Mouse (Mus musculus) hindbrain, embryonic 15.5 days (tissue): Measurements from ENCODE around the gene Homer1. TPM values are rescaled to one million over a fixed set of nuclear protein-coding genes. Genes with fewer than 3 reads are reported as not detected.

Experiments used
- ATAC-seq: fragments of 200-750 bp; cut with Nextera tagmentation; 2 replicates; pipeline ENCODE4 v1.8.0; 2017; ENCODE audit warnings: low read depth, moderate number of reproducible peaks, moderate TSS enrichment; ENCODE audit not compliant: low FRiP score
- H3K27ac ChIP-seq: fragments of 300-500 bp; sonication (generic); replicated peaks from 2 replicates; pipeline ENCODE4 v1.5.1; 2015; ENCODE audit warnings: mild to moderate bottlenecking, inconsistent platforms
- H3K27me3 ChIP-seq: fragments of 300-500 bp; sonication (generic); 2 replicates; pipeline ENCODE4 v1.6.1; 2015; ENCODE audit warnings: control low read depth, inconsistent platforms
- H3K36me3 ChIP-seq: fragments of 300-500 bp; sonication (generic); 2 replicates; pipeline ENCODE4 v1.6.1; 2015; ENCODE audit warnings: control low read depth, inconsistent platforms
- H3K4me1 ChIP-seq: fragments of 300-500 bp; sonication (generic); replicated peaks from 2 replicates; pipeline ENCODE4 v1.6.1; 2015; ENCODE audit warnings: control low read depth, inconsistent platforms
- H3K4me2 ChIP-seq: fragments of 300-500 bp; sonication (generic); 2 replicates; pipeline ENCODE4 v1.6.1; 2015; ENCODE audit warnings: moderate library complexity, mild to moderate bottlenecking, inconsistent platforms
- H3K4me3 ChIP-seq: fragments of 300-500 bp; sonication (generic); 2 replicates; pipeline ENCODE4 v1.5.1; 2015; ENCODE audit warnings: mild to moderate bottlenecking, inconsistent platforms
- H3K9ac ChIP-seq: fragments of 300-500 bp; sonication (generic); 2 replicates; pipeline ENCODE4 v1.6.1; 2015; ENCODE audit warnings: inconsistent platforms
- H3K9me3 ChIP-seq: fragments of 300-500 bp; sonication (generic); 2 replicates; pipeline ENCODE4 v1.6.1; 2016; ENCODE audit warnings: control low read depth, inconsistent platforms
- WGBS: fragments of 180-500 bp; shearing (Covaris S2); methylation state at CpG from one replicate; pipeline ENCODE4 v1.1.7; 2015; 5-methylcytosine and 5-hydroxymethylcytosine counted together
- polyA plus RNA-seq: library from polyadenylated mRNA; unstranded; fragments of >200 nt; fragmentation: Nextera tagmentation; extraction: Ambion mirVana; gene quantifications from 2 replicates; pipeline ENCODE4 v1.2.1, GENCODE M21; 2015

The Homer1 gene
- polyA plus RNA-seq, 1 experiment from 2014 or later = 13.5 TPM

DNA sequence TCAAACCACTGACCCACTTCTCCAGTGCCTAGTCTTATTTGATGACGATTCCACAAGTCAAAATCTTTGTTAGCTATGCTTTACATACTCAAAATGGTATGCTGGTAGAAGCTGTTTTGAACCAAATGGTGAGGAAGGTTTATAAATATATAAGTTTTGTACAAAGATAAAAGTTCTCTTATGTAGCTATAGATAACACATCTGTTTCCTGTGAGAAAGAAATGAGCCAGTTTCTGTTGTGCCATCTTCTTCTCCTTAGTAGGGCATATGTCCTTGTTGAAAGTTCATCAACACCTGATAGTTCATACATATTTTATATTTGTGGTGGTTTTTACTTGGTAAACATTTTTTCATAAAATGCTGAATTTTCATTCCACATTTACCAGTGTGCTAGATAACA lies 45.0 kb downstream of the Homer1 start:
- Histone ChIP-seq H3K4me3 (no peak overlapping the region), H3K4me1 (no peaks in the 10 kb centered on the region), H3K9me3 (no peaks in the 10 kb centered on the region), H3K4me2 (no peak overlapping the region), H3K36me3 (0 out of 2 replicates have a peak, but pooled peaks cover 2% of the 10 kb centered on the region), H3K27me3 (no peaks in the 10 kb centered on the region), H3K9ac (no peak overlapping the region), H3K27ac (no peak overlapping the region)
- ATAC-seq = no peak
- 92% methylated on average over 1 of the region's 1 CpGs for WGBS

DNA sequence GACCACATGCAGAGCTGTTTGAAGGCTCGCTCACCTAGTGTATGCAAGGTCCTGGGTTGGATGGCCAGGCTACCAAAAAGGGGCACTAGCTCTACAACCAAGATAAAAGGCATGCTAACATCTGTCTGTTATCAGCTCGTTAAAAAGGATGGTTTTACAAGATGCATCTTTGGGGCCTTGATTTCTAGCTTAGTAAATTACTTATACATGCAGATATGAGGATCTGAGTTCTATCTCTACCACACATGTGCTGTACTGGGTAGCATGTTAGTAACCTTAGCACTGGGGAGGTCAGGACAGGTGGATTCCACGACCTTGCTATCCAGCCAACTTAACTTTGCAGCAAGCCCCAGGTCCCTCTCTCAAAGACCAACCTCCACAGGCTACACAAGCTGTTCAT lies 46.4 kb downstream of the Homer1 start:
- no peaks in the 10 kb centered on the region for H3K9me3 ChIP-seq
- WGBS = 94% methylated on average over 3 of the region's 3 CpGs
- no peak overlapping the region for H3K4me3 ChIP-seq
- H3K4me2 ChIP-seq = no peak overlapping the region
- no peak for ATAC-seq
- no peaks in the 10 kb centered on the region for H3K27me3 ChIP-seq
- 0 out of 2 replicates have a peak, but pooled peaks cover 7% of the 10 kb centered on the region for H3K36me3 ChIP-seq
- H3K27ac ChIP-seq = no peak overlapping the region
- H3K4me1 ChIP-seq = no peaks in the 10 kb centered on the region
- H3K9ac ChIP-seq = no peak overlapping the region

DNA sequence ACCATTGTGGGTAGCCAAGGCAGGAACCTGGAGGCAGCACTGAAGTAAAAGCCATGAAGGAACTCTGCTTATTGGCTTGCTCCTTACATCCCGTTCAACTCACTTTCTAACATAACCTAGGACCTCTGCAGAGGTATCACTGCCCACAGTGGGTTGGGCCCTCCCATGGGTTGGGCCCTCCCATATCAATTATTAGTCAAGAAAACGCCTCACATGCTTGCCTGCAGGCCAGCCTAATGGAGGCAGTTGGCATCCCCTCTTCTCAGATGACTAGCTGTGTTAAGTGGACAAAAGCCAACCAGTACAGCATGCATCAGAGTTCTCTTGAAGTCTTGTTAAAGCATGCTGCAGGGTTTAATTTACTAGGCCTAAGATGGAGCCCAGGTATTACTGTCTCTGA lies 52.6 kb downstream of the Homer1 start:
- Histone ChIP-seq H3K9me3 (no peaks in the 10 kb centered on the region), H3K27ac (no peak overlapping the region), H3K9ac (no peak overlapping the region), H3K4me2 (no peak overlapping the region), H3K4me3 (no peak overlapping the region), H3K4me1 (no peaks in the 10 kb centered on the region), H3K27me3 (no peaks in the 10 kb centered on the region), H3K36me3 (0 out of 2 replicates have a peak, but pooled peaks cover 5% of the 10 kb centered on the region)
- no peak for ATAC-seq
- 86% methylated on average over 2 of the region's 2 CpGs for WGBS

DNA sequence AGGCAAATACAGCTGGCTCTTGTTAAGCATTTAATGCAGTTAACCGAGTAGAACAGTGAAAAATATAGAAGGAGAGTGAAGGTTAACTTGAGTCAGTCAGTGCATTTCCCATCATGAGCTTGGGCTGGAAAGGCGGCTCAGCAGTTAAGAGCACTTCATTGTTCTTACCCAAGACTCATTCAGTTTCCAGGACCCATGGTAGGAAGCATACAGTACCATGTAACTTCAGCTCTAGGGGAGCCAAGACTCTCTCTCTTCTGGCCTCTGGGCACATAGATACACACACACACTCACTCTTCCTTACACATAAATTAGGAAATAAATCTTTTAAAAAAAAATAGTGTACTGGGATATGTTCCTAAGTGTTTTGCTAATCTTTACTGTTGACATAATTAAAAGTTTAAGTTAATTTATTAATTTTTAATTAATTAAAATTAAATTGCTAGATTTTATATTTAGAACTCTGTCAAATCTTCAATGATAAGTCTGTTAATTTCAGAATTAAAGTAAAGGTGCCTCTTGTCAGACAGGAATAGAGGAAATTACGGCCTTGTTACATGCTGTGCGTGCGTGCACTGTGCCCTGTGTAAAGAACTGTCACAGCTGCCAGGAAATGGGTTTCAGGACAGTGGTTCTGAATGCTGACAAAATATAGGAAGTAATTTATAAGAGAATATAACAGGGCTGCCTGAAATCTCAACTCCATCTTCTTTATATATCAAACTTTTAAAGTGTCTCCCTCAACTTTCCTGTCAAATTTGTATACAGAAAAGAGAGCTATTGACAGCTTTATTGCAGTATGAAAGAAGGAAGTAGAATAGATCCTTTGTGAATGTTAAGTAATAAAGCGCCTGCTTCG lies 55.2 kb downstream of the Homer1 start:
- Histone ChIP-seq H3K36me3 (0 out of 2 replicates have a peak, but pooled peaks cover 6% of the 10 kb centered on the region), H3K9me3 (no peaks in the 10 kb centered on the region), H3K4me3 (no peak overlapping the region), H3K27me3 (no peaks in the 10 kb centered on the region), H3K4me2 (no peak overlapping the region), H3K27ac (no peak overlapping the region), H3K4me1 (no peaks in the 10 kb centered on the region), H3K9ac (no peak overlapping the region)
- no peak for ATAC-seq
- WGBS = 71% methylated on average over 7 of the region's 7 CpGs

DNA sequence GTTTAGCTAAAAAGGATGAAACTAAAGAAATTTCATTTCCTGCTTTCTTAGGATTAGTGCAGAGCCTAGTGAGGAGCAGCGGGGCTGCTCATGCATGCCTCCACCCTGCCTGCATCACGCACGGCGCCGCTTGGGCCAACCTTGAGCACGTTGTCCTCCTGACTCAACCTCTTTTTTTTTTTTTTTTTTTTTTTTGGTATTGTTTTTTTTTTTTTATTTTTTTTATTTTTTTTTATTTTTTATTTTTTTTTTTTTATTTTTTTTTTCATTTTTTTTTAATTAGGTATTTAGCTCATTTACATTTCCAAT lies 55.8 kb downstream of the Homer1 start:
- WGBS = 78% methylated on average over 6 of the region's 6 CpGs
- no peak for ATAC-seq
- Histone ChIP-seq H3K4me1 (no peaks in the 10 kb centered on the region), H3K4me2 (no peak overlapping the region), H3K9ac (no peak overlapping the region), H3K36me3 (0 out of 2 replicates have a peak, but pooled peaks cover 3% of the 10 kb centered on the region), H3K27me3 (no peaks in the 10 kb centered on the region), H3K9me3 (no peaks in the 10 kb centered on the region), H3K27ac (no peak overlapping the region), H3K4me3 (no peak overlapping the region)

DNA sequence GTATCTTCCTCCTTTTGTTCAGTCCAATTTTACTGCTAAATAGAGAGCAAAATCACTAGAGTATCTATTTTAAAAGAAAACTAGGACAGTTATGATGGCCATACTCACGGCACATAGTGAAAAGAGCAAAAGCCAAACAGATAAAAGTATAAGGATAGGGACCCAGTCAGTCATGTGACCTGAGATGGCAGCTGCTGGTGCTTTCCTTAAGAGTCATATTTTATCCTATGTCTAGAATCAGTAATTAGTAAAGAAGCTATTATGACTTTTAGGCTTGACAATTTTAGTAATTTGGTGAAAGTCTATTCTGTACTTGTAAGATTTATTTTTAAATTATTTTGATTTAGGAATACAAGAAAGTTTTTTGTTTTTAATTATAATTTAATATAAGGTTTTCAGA lies 59.1 kb downstream of the Homer1 start:
- Histone ChIP-seq H3K4me1 (no peaks in the 10 kb centered on the region), H3K9me3 (no peaks in the 10 kb centered on the region), H3K27ac (no peak overlapping the region), H3K36me3 (0 out of 2 replicates have a peak, but pooled peaks cover 3% of the 10 kb centered on the region), H3K4me2 (no peak overlapping the region), H3K4me3 (no peak overlapping the region), H3K9ac (no peak overlapping the region), H3K27me3 (no peaks in the 10 kb centered on the region)
- 95% methylated on average over 1 of the region's 1 CpGs for WGBS
- no peak for ATAC-seq

DNA sequence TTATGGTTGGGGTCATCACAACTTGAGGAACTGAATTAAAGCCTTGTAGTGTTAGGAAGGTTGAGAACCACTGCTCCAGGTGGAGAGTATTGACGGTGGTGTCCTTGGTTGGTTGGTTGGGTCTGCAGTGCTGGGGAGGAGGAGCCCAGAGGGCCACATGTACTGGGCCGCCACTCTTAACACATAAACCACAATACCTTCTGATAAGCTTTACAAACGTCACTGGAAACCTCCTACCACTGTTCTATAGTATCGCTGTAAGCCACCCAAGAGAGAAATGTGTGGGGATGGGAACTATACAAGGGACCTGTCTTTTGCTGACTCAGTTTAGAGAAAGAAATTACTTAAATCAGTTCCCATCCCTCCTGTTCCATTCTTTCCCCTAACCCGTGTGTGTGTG lies 68.1 kb downstream of the Homer1 start:
- H3K4me3 ChIP-seq = no peak overlapping the region
- H3K9me3 ChIP-seq = no peaks in the 10 kb centered on the region
- no peak overlapping the region for H3K4me2 ChIP-seq
- no peak for ATAC-seq
- no peaks in the 10 kb centered on the region for H3K36me3 ChIP-seq
- no peaks in the 10 kb centered on the region for H3K27me3 ChIP-seq
- no peak overlapping the region for H3K9ac ChIP-seq
- no peak overlapping the region for H3K27ac ChIP-seq
- H3K4me1 ChIP-seq = no peaks in the 10 kb centered on the region
- 89% methylated on average over 5 of the region's 5 CpGs for WGBS

DNA sequence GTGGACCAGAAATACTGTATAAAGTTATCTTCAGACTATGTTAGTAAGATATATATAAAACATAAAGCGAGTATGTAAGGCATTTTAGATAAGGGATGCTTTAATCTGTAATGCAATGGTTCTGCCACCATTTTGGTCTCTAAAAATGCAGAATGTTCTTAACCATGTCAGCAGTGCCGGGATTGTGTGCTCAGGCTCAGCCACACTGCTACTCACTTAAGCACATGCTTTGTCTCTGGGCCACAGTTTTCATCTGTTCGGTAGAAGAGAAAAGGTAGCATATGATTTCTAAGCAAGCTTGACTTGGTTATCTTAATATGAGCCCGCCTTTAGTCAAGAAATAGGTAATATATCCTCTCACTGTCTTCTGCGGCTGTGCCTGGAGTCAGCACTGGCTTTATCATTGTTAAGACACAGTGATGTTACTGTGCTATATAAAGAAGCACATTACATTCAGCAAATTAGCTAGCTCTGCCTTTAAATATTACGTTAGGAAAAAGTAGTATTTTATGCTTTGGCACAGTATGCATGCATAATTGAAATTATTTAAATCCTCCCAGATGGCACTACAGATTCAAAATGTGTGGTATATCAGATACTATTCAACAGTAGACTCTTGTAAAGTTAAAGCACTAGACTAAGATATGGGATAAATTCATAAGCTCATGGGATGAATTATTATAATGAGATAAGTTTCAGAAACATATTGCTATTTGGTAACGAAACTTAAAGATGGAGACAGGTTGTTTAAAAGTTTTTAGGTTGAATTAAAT lies 69.6 kb downstream of the Homer1 start:
- Histone ChIP-seq H3K27ac (no peak overlapping the region), H3K9ac (no peak overlapping the region), H3K4me2 (no peak overlapping the region), H3K36me3 (no peaks in the 10 kb centered on the region), H3K4me1 (no peaks in the 10 kb centered on the region), H3K9me3 (no peaks in the 10 kb centered on the region), H3K4me3 (no peak overlapping the region), H3K27me3 (no peaks in the 10 kb centered on the region)
- WGBS = 90% methylated on average over 7 of the region's 7 CpGs
- ATAC-seq = no peak

DNA sequence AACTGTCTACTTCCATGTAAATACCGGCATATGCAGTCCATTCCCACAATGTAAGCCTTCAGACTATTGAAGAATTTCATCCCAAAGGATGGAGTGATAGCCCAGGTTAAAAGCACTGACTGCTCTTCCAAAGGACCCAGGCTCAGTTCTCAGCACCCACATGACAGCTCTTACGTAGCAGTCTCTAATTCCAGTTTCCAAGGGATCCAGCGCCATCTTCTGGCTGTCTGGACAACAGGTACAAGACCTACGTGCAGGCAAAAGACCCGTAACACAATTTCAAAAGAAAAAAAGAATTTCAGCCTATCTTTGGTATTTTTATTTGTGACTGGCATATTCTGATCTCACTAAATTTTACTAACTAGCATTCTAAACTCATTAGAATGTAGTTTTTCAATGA lies 75.0 kb downstream of the Homer1 start:
- no peak overlapping the region for H3K27ac ChIP-seq
- ATAC-seq = no peak
- no peaks in the 10 kb centered on the region for H3K36me3 ChIP-seq
- no peaks in the 10 kb centered on the region for H3K4me1 ChIP-seq
- H3K9me3 ChIP-seq = no peaks in the 10 kb centered on the region
- no peak overlapping the region for H3K4me3 ChIP-seq
- no peak overlapping the region for H3K4me2 ChIP-seq
- 92% methylated on average over 5 of the region's 5 CpGs for WGBS
- no peak overlapping the region for H3K9ac ChIP-seq
- no peaks in the 10 kb centered on the region for H3K27me3 ChIP-seq

DNA sequence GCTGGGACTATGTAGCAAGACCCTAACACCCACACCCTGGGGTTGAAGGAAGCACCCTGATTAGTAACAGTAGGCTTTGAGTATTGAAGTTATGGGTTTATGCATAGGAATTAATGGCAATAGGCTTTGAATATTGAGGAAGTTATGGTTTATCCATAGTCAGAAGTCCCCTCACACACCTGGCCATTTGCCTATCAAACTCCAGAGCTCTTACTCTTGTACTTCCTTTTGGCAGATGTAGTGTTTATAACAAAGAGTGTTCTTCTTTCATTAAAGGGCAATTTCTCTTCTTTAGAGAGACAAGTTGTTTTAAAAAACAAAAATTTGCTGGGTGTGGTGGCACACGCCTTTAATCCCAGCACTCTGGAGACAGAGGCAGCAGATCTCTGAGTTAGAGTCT lies 79.1 kb downstream of the Homer1 start:
- no peaks in the 10 kb centered on the region for H3K4me1 ChIP-seq
- H3K9me3 ChIP-seq = no peaks in the 10 kb centered on the region
- H3K27me3 ChIP-seq = no peaks in the 10 kb centered on the region
- no peak overlapping the region for H3K4me3 ChIP-seq
- H3K27ac ChIP-seq = no peak overlapping the region
- no peak for ATAC-seq
- H3K4me2 ChIP-seq = no peak overlapping the region
- H3K9ac ChIP-seq = no peak overlapping the region
- H3K36me3 ChIP-seq = no peaks in the 10 kb centered on the region
- 89% methylated on average over 1 of the region's 1 CpGs for WGBS

DNA sequence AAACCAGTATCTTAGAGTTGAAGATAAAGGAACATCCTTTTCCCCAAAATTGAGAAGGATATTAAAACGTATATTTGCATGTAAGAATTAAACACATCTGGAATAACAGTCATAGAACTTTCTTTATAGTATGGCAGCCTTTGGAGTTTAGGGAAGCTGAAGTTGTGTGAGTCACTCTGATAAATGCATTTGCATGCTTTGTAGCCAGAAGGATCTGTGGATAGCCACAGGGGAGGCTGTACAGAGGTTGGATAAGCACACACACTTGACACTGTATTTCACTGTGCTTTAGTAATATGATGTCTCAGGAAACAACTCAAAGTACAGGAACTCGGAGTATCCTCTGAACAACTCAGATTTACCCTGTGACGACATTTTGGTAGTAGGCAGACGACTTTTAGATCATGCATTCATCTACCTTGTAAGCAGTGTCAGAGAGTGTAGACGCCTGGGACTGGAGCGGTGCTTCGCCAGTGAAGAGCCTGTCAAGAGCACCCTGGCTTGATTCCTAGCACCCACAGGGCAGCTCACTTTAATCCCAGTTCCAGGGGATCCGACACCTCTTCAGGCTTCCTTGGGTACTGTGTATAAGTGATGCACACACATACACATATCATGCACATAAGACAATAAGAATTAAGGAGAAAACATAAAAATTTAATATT lies 81.1 kb downstream of the Homer1 start:
- 95% methylated on average over 8 of the region's 8 CpGs for WGBS
- Histone ChIP-seq H3K27ac (no peak overlapping the region), H3K4me3 (no peak overlapping the region), H3K4me1 (no peaks in the 10 kb centered on the region), H3K4me2 (no peak overlapping the region), H3K9ac (no peak overlapping the region), H3K27me3 (no peaks in the 10 kb centered on the region), H3K9me3 (no peaks in the 10 kb centered on the region), H3K36me3 (no peaks in the 10 kb centered on the region)
- no peak for ATAC-seq

DNA sequence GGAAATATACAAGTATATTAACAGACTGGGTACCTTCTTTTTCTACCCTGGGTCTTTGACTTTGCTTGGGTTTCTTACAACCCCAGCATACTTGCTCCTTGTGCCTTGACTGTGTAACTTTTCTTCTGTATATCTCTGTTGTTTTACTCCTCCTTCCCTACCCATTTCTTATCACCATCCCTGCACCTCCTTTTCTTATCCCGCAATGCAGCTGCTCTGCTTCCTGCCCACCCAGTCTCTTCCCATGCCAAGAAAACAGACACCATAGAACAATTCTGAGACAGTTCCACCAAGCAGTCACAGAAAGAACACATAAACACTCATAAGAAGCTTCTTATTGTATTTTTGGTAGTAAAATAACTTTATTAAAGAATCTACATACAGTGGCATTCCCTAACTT lies 81.9 kb downstream of the Homer1 start:
- Histone ChIP-seq H3K9me3 (no peaks in the 10 kb centered on the region), H3K9ac (no peak overlapping the region), H3K4me3 (no peak overlapping the region), H3K27me3 (no peaks in the 10 kb centered on the region), H3K4me2 (no peak overlapping the region), H3K27ac (no peak overlapping the region), H3K36me3 (no peaks in the 10 kb centered on the region), H3K4me1 (no peaks in the 10 kb centered on the region)
- WGBS = 89% methylated on average over 1 of the region's 1 CpGs
- ATAC-seq = no peak
